ENCODE assay signal across 8 mouse cellular contexts in genomic region chr2:181670913-181671311, GRCm38 (mm10). TPM values are rescaled to one million over a fixed set of nuclear protein-coding genes. Genes with fewer than 3 reads are reported as not detected.
A peak's percentile ranks its signal among the peaks of the same experiment; 100 is the strongest.
DNase-seq lines count a peak whose midpoint lies in the region; ATAC-seq and TF ChIP-seq lines count a peak whose summit lies in the region.

No protein-coding gene starts in this region.

- H3K9ac ChIP-seq in heart, adult 2 months (ENCODE audit: low read depth, low read length) = peak overlapping the region; percentile 97
- no peak overlapping the region for H3K9ac ChIP-seq in liver, embryonic 16.5 days (ENCODE audit: low read depth, low read length)

- no peak for TF ChIP-seq EP300 in heart, adult 2 months (IDR thresholded peaks at IDR 0.05; ENCODE audit: insufficient read depth, low read depth, low read length)

- WGBS in heart, adult 2 months = under 1% methylated on average over 41 of the region's 41 CpGs
- WGBS in liver, embryonic 16.5 days (ENCODE audit: insufficient replicate concordance) = 1% methylated on average over 41 of the region's 41 CpGs

- peaks cover 14% of the 10 kb centered on the region for H3K4me1 ChIP-seq in heart, adult 2 months (ENCODE audit: control insufficient read depth, insufficient read depth, low read length)
- peaks cover 3% of the 10 kb centered on the region for H3K4me1 ChIP-seq in liver, embryonic 16.5 days (ENCODE audit: control insufficient read depth, low read depth, low read length)

- H3K27me3 ChIP-seq in heart, adult 2 months (ENCODE audit: control insufficient read depth, insufficient read depth, low read length) = peaks cover 4% of the 10 kb centered on the region; the same call in 1 of the 2 replicates
- peaks cover 58% of the 10 kb centered on the region for H3K27me3 ChIP-seq in liver, embryonic 16.5 days (ENCODE audit: control insufficient read depth, insufficient read depth, low read depth, low read length)

- H3K79me2 ChIP-seq in heart, adult 2 months (replicated peaks; ENCODE audit: control insufficient read depth, insufficient read depth, low read length) = no peaks in the 10 kb centered on the region

- ATAC-seq in liver, embryonic 16.5 days (ENCODE audit: low read depth) = no peak

- peak overlapping the region; percentile 39 for H3K4me2 ChIP-seq in liver, embryonic 16.5 days (ENCODE audit: low read depth, low read length)

- no peaks in the 10 kb centered on the region for H3K9me3 ChIP-seq in liver, embryonic 16.5 days (replicated peaks; ENCODE audit: control insufficient read depth, low read length)

- no peak for DNase-seq in heart, adult 2 months
- no peak for DNase-seq in heart, adult 9 months (ENCODE audit: low spot score in 2 of 2)
- peak; percentile 21 for DNase-seq in ES-CJ7 (ENCODE audit: low read depth, low spot score)
- peak; percentile 28 for DNase-seq in forelimb bud, embryonic 11.5 days (ENCODE audit: low read depth, low spot score)
- DNase-seq in urinary bladder, postnatal 25 days (ENCODE audit: low spot score) = no peak
- no peak for DNase-seq in MN1 (ENCODE audit: low spot score)
- no peak for DNase-seq in urinary bladder, postnatal 14 days (ENCODE audit: low spot score)

- peaks cover 2% of the 10 kb centered on the region; the same call in 1 of the 2 replicates for H3K36me3 ChIP-seq in heart, adult 2 months (ENCODE audit: control insufficient read depth, insufficient read depth, low read length)
- H3K36me3 ChIP-seq in liver, embryonic 16.5 days (ENCODE audit: control insufficient read depth, insufficient read depth) = no peaks in the 10 kb centered on the region

- peak overlapping the region; percentile 63 for H3K4me3 ChIP-seq in heart, adult 2 months
- H3K4me3 ChIP-seq in liver, embryonic 16.5 days (ENCODE audit: low read depth, low read length) = peak overlapping the region; percentile 45

- TF ChIP-seq POLR2A in heart, adult 2 months (IDR thresholded peaks at IDR 0.05; ENCODE audit: insufficient read depth, low read depth, low read length) = no peak

- peak overlapping the region; percentile 93 for H3K27ac ChIP-seq in heart, adult 2 months
- no peak overlapping the region for H3K27ac ChIP-seq in liver, embryonic 16.5 days (ENCODE audit: low read length)

- TF ChIP-seq CTCF in heart, adult 2 months (IDR thresholded peaks at IDR 0.05) = no peak

- intact Hi-C loops in heart, adult 2 months (cut with DNase I) = loop anchor here (5.0 to 10.0 kb wide), 2 partner anchors 199 to 396 kb away; no protein-coding TSS in a partner anchor

RNA-seq across cellular contexts. Expression of gene Sox18, which starts 0.5 kb away (rescaled TPM):
- 10 to 100 TPM; 37.8 to 46.2 TPM for total RNA-seq in heart, adult 2 months (2021)
- 74.4 and 105 TPM in 2 replicates for polyA plus RNA-seq in heart, adult 2 months (2012; rRNA removed)
- 6.9 TPM in 2 replicates for polyA plus RNA-seq in liver, embryonic 16.5 days (2015; fragmentation: Nextera tagmentation; extraction: Ambion mirVana)

RNA-seq across cellular contexts. Expression of gene Tcea2, which starts 9.2 kb away (rescaled TPM):
- 1 to 10 TPM; 4.3 to 6.0 TPM for total RNA-seq in heart, adult 2 months (2021)
- polyA plus RNA-seq in heart, adult 2 months (2012; rRNA removed) = 10.4 and 13.4 TPM in 2 replicates
- 1.9 TPM in 2 replicates for polyA plus RNA-seq in liver, embryonic 16.5 days (2015; fragmentation: Nextera tagmentation; extraction: Ambion mirVana)

RNA-seq across cellular contexts. Expression of gene Gm29797, which starts 14.1 kb away (rescaled TPM):
- not detected for total RNA-seq in heart, adult 2 months (2021)
- polyA plus RNA-seq in heart, adult 2 months (2012; rRNA removed) = 0.21 TPM in 1 of 2 replicates, not detected in the other
- polyA plus RNA-seq in liver, embryonic 16.5 days (2015; fragmentation: Nextera tagmentation; extraction: Ambion mirVana) = 0.19 TPM in 1 of 2 replicates, not detected in the other

RNA-seq across cellular contexts. Expression of gene Rgs19, which starts 22.9 kb away (rescaled TPM):
- total RNA-seq in heart, adult 2 months (2021) = 1 to 10 TPM; 6.7 to 8.0 TPM
- 22.8 and 24.5 TPM in 2 replicates for polyA plus RNA-seq in heart, adult 2 months (2012; rRNA removed)
- 19.0 and 19.7 TPM in 2 replicates for polyA plus RNA-seq in liver, embryonic 16.5 days (2015; fragmentation: Nextera tagmentation; extraction: Ambion mirVana)

RNA-seq across cellular contexts. Expression of gene Lkaaear1, which starts 27.3 kb away (rescaled TPM):
- not detected for total RNA-seq in heart, adult 2 months (2021)
- 0.27 TPM in 1 of 2 replicates, not detected in the other for polyA plus RNA-seq in heart, adult 2 months (2012; rRNA removed)
- polyA plus RNA-seq in liver, embryonic 16.5 days (2015; fragmentation: Nextera tagmentation; extraction: Ambion mirVana) = not detected in 2 replicates

Comparison
In these comparisons a context has a peak if more than half of its experiments do, and no peak if none do; other contexts are left out.
1. DNase-seq: peak in ES-CJ7 (single experiment) and forelimb bud, embryonic 11.5 days (single experiment); none in heart, adult 2 months (0 of 2), heart, adult 9 months (0 of 2), urinary bladder, postnatal 25 days (single experiment), MN1 (single experiment) and urinary bladder, postnatal 14 days (single experiment).